Mouse (Mus musculus) cerebellum, postnatal 10 days (tissue): Measurements from ENCODE around the gene Lsmem1.
A peak's percentile ranks its signal among the peaks of the same experiment; 100 is the strongest.
"Not testable (repeated sequence)": the region's sequence is repeated elsewhere in the genome, so short reads cannot be mapped to it uniquely, and the experiment has no call there.

Source experiments
- DNase-seq, 2 experiments: peaks; one replicate each; pipeline ENCODE4 v3.0.0; 2021; ENCODE audit warnings: mixed read lengths in 2 of 2

Lsmem1 gene

DNA sequence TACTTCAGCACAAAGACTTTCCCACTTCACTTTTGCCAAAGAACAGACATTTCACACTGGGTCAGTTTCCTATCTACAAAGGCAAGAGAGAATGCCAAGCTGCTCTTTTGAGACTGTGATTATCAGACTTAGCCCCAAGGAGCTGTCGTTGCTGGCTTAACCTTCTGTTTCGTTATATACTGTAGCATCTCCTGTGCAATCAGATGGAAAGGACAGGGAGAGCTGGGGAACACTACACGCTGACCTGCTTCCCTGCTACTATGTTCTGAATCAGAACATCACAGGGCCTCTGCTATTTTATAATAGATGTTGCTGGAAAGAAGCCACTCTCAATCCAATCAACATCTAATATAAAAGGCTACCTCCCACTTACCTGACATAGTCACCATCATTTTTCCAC lies 9.8 kb upstream of the Lsmem1 start:
- DNase-seq: no peak

DNA sequence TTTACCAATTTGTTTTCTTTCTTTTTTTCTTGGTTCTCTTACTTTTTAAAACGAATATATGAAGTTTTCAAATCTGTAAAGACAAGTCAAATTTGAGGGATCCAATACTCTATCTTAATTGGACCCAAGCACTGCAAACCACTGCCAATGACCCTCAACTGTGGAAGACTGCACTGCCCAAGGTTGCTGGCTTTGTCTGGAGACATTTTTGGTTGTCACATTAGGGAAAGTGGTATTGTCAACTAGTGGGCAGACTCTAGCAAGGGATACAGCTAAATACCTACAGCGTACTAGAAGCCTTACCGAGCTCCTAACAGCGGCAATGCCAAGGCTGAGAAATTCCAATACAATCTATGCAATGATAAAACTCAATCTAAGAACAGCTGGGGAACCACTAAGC lies 8.6 kb upstream of the Lsmem1 start:
- no peak for DNase-seq

DNA sequence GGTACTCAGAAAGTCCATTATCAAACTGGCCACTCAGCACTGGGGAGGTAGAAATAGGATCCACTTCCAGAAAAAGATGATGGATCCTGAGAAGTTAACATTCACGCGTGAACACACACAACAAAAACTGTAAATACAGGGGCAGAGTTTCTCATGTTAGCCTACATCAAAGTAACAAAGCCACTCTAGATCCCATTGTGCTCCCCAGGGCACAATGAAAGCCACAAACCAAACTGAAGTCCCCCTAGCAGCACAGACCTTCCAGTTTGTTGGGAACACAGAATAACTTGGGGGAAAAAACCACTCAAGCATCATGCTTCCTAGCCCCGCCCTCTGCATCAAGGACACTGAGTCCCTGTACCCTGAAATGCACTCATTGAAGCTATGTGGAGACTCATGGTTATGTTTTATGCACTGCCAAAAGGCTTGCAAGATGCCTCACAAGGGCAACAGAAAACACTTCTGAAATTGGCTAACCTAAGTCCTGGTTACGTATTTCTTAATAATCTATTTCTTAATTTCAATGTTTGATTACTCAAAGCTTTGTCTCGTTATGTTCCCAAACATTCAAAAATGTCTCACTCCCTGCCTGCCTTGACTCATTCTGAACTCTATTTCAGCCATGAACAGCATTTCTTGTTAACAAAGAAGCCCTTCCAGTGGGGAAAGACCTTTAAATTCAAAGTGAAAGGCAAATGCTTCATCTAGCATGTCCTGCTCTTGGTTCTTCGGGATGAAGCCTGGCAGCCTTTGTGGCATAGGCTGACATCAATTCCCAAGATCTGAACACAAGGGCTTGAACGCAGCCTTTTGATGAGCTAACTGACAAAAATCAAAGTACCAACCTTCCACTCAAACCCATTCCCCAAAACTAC lies 3.1 kb upstream of the Lsmem1 start:
- DNase-seq: no peak

DNA sequence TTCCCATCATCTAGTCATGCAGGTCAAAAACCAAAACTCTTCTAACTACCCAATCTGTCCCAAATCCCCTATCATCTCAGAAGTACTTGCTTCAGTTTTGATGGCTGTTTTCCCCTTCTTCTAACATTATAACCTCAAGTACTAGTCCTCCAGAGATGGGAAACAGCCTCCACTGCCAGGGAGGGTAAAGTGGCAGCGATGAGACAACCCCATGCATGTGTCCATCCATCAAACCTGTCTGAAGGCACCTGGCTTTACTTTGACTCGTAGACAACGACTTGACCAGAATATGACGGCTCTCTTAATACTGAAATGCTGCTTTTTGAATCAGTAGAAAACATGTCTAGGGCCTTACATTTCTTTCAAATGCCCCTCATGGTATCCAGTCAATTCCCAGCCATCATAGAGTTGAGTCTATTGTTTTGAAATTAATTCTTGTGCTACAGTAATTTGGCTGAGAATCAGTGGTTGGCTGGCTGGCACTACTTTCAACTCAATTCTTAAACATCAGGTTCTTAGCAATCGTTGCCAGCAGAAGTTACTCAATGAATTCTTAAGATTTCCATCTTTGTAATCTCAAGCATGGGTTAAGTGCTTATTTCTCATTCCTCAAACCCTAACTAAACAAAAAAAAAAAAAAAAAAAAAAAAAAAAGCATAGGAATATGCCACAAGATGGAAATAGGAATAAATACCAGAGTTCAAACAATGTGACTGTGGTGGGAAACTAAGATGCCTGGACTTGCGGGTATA lies 1.4 kb upstream of the Lsmem1 start:
- no peak for DNase-seq

DNA sequence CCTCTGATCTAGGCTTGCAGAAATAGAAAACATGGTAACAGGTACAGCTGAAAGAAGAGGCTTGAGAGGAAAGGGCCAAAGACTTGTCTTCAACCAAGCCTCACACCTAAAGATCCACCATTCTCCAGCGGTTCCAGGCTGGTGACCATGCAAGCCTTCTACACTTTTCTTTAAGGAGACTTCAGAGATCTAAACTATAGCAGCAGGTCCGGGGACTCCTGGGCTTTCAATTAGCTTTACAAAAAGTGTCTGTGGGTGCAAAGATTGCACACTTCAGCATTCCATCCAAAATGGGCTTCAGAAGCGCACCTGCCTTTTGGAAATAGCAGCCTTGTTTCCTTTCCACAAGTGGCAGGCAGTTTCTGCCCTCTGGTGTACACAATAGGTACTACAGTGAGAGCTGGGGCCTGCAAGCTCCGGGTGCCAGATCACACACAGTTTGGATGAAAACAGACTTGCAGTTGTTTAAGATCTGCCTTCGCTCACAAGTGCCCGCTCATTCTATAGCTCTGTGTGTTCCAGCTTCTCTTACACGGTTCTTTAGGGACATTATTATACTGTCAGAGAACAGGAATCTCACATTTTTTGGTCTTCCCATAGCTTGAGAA lies 609 bp upstream of the Lsmem1 start:
- peak; percentile 78 to 85 for DNase-seq

DNA sequence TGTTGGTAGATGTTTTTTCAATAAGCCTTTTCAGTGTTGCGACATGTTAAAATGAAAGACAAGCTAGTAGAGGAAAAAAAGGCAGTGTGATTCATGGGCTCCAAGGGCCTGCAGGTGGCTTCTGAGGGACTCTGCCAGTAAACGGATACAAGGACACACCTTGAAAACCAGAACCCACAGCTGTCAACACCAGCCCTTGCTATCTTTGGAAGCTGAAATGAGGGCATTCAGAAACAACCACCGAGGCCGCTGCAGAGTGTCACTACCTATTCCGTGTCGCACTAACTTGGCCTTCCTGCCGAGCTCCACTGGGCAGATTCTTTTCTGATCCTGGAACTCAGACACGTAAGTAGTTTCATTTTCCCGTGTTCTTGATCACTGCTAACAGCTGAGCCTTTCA lies 863 bp downstream of the Lsmem1 start:
- DNase-seq: no peak

DNA sequence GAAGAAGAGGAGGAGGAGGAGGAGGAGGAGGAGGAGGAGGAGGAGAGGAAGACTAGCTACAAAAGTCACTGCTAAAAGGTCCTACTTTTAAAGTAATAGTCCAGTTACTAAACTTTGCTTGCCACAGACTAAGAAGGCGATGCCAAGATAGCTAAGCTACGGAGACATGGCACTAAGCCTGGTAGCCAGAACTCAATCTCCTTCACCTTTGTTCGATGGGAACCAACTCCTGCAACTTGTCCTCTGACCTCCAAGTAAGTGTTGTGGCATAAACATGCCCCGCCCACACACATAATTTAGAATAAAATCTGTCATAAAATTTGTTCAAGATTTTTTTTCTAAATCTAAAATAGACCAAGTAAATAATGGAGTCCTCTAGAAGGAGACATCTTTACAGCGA lies 1.3 kb downstream of the Lsmem1 start:
- no peak for DNase-seq

DNA sequence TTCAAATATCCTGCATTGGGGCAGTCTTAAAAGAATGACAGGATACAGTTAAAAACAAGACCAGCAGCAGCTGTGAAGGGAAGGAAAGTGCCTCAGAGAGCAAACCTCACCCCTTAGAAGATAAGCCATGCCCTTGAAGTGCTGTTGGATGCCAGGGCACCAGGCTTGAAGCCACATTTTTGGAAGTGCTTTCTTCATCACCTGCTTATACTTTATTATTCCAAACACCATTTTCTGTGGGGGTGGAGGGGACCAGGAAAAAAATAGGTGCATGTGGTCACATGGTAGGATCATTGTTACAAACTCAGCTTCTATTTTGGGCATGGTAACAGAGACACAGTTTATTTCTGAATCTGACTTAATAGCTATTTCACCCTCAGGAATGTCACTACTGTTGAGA lies 1.8 kb downstream of the Lsmem1 start:
- DNase-seq: no peak

DNA sequence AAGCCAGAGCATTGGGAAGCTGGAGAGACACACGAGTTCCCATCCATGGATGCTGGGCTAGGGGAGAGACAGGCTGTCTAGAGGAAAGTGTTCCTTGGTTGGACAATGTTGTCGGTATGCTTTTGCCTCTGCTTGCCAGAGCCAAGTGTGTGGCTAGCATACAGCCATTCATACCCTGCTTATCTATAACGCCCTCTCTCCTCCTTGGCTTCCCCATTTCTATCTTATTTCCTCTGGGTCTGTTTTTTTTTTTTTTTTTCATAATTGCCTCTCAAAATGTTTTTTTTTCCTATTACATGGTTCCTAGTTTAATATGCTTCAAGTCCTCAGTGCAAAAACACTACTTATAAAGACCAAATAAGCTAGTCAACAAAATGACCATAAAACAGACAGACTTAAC lies 13.8 kb downstream of the Lsmem1 start:
- no peak for DNase-seq

DNA sequence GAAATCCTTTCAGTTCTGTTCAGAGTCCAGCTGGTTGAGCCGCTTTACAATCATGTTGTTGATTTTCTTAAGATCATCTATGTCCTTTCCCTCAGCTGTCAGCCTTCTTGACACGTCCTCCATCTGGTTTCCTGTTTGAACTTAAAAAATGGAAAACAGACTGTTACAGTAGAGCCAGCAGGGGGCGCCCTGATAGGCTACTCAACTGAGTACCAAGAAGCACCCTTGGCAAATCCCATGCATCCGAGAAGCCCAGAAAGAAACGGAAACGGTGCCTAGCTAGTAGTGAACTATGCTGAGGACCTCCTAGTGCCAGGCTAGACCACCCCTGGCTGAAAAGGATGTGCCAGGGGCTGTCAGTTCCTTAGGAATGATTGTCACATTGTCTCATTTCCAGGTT lies 22.2 kb downstream of the Lsmem1 start:
- DNase-seq: peak; percentile 46 to 50

DNA sequence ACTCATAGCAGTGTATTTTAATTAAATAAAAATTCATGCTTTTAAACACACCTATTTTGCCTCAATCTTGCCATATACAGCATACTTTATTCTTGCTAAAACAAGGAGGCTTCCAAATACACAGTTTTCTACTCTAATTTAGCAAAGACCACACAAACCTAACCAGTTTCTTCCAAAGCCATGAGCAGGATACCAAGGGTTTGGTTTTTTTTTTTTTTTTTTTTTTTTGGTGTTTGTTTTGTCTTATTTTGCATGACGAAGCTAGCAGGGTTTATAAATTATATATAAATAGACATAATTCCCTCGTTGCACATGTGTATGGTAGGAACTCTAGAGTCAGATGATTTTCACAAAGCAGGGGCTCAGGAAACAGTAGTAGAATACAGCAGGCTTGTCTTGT lies 23.1 kb downstream of the Lsmem1 start:
- DNase-seq: no peak

DNA sequence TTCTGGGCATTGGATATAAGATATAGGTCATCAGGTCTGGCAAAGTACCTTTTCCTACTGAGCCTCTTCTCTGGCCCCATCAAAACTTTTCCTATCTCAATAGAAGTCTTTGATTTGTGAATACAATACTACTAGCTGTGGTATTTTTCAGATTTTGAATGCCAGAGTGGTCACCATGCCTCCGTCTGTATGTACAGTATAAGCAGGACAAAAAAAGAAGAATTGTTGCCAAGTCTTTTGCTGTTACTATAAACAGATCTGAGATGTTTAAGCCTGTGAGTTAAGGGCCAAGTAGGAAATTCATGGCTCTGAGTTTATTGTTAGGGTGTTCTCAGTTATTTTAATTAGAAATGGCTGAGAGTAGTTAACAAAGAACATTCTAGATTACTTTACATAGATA lies 24.1 kb downstream of the Lsmem1 start:
- DNase-seq: not testable (repeated sequence)

DNA sequence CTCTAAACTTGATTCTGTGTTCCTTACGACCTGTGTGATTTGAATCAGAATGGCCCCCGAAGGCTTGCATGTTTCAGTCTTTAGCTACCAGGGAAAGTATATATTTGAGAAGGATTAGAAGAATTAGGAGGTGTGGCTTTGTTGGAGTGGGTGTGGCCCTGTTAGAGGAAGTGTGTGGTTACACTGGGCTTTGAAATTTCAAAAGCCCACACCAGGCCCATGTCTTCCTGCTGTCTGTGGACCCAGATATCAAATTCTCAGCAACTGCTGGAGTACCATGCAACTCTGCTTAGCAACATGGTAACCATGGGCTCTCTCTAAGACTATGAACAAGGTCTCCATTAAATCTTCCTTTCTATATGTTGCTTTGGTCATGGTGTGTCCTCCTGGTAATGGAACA lies 27.7 kb downstream of the Lsmem1 start:
- no peak for DNase-seq

DNA sequence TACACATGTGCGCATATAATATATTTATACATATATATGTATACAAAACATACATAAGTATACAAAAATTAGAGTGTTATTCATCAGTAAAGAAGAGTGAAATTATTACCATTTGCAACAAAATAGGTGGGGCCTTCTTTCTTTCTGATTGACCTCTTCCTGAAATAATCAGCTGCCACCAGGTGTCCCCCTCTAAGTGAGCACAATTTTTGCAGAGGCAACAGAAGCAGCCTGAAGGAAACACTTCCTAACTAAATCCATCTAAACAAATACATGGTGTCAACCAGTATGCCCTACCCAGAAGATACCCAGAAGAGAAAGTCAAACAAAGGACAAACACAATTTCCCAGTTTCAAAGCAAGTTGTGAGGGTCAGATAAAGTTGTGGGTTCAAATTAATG lies 29.6 kb downstream of the Lsmem1 start:
- DNase-seq: no peak

DNA sequence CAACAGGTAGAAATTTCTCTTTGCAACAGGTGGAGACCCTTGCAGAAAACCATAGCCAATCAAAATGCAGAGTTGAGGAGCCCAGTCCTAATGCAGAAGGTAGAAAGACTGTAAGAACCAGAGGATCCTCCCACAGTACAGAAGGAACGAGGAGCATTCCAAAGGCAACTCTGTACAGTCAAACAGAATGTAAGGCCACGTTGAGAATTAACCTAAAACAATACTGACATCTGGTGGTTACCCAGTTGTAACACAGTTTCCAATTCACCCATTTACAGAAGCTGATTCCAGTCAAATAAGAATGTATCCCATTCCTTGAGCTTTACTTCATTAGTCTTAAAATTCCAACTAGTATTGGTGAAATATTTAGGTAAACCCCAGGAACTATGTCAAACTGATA lies 34.7 kb downstream of the Lsmem1 start:
- DNase-seq: peak; percentile 24 to 59

DNA sequence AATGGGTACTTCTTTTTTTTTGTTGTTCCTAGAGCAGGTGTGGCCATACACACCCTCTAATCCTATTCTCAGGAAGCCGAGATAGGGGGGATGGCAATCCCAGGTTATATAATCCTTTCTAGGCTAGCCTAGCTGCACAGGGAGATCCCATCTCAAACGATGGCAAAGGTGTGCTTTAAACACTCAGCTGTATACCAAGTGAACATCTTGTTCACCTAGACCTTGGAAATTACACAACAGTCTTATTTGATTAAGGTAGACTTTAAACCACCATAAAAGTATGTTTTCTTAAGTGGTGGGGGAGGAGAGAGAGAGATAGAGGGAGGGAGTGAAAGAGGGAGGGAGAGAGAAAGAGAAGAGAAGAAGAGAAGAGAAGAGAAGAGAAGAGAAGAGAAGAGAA lies 38.5 kb downstream of the Lsmem1 start:
- DNase-seq: no peak

DNA sequence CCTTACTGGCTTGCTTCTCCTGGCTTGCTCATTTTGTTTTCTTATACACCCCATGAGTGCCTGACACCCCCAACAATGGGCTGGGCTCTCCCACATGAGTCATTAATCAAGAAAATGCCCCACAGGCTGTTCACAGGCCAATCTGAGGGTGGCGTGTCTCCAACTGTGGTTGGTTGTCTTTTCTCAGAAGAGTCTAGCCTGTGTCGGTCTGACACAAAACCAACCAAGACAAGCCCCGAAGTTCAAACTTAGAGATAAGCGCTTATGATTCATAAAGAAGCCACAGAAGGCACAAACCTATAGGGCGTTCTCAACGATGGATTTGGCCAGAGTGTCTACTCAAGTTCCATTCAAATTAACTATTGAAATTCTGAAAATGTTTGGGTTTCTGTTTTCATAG lies 45.1 kb downstream of the Lsmem1 start:
- no peak for DNase-seq

DNA sequence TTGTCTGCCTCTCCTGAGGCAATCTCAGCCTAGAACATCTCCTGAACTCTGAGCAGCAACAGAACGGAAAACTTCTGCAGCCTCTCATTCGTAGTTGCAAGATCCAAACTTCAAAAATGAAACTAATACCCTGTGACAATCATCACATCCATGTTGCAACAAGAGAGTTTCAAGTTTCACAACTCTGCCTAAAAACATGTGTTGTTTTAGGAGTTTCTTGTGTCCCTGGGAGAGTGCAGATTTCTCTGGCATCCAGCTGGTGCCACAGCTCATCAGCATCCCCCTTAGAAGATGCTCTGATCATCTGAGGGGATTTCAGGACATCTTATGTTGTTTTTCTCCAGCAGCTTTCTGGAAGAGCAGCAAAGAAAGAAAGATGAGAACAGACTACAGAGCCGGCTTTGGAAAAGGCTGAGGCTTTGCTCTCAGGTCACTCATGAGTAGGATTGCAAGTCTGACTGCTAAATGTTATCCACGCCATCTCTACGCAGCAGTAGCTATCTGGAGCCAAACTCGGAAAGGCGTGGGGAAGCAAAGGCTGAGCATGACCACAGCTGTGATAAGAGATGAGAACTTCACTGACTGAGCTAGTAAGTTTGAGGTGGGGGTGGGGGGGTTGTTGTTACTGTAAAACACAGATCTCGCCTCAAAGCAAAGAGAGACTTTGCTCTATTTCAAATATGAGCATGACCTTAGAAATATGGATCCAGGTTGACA lies 46.8 kb downstream of the Lsmem1 start:
- no peak for DNase-seq

DNA sequence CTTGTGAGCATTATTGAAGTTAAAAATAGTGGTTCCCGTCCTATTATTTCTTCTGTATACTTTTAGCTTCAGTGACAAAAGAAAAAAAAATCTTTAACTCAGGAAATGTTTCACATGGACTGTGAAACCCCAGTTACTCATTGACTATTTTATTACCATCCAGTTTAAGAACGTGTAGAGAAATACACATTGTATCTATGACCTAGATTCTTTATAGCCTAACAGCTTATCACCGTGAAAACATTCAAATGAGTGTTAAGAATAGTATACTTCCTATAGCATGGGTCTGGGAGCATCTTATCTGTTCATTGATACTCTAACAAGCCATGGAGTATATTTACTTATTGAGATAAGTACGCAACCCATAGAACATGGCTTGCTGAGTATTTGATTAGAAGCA lies 52.0 kb downstream of the Lsmem1 start:
- no peak for DNase-seq

DNA sequence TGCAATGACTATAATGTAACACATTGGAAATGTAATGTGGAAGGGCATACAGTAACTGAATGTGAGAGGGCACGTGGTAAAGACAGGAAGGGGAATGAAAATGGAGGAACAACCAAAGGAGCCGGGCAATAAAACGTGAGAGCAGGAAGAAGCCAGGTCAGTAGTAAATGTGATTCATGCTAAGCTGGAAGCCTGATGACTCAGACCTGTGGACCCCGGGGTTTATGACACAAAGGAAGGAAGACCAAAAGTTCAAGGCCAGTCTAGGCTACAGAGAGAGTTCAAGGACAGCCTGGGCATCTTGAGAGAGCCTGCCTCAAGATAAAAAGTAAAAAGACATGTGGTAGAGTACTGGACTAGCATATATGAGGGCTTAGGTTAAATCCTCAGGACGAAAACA lies 52.8 kb downstream of the Lsmem1 start:
- DNase-seq: no peak

DNA sequence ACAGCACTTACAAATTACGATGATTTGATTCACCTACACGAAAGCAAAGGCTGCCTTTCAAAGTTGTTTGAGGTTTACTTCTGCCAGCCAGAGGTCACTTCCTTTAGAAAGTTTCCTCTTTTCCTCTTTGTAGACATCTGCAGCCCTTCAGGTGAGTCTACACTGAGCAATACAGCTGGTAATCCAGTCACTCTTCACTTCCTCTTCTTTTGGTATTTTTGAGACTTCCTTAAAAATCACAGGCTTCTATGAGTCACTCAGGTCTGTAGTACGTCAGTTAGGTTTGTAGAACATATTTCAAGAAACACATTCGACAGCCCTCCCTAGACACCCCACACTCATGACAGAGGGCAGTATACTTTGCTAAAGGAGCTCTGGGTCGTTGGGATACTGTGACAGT lies 58.6 kb downstream of the Lsmem1 start:
- DNase-seq: no peak

DNA sequence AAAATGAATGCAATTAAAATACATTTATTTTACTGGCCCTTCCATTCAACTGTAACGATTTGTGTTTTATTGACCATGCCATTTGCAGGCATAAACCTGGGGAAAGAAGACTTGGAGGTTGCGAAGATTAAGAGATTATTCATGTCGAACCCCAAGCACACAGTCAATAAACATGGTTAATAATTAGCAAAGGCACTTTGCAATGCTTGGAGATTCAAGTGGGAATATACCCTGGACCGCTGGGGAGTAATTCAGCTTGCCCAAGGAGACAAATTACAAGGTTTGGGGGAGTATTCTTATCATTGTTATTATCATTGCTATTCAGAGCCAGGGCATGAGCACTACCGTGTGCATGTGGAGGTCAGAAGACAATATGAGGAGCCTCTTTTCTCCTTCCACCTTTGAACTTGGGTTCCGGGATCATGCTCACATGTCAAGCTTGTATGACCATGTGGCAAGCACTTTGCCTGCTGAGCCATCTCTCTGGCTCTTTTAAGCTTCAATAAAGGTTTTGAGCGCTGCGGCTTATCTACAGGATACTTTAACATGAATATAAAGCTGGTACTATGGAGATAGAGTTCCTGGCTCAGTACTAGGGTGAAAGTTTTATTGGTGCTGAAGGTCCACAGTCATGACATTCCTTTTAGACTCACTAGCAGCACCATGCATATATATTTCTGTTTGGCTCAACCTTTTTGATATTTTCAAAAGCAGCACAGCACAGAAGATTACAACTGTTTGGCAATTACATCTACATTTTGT lies 59.6 kb downstream of the Lsmem1 start:
- DNase-seq: no peak

DNA sequence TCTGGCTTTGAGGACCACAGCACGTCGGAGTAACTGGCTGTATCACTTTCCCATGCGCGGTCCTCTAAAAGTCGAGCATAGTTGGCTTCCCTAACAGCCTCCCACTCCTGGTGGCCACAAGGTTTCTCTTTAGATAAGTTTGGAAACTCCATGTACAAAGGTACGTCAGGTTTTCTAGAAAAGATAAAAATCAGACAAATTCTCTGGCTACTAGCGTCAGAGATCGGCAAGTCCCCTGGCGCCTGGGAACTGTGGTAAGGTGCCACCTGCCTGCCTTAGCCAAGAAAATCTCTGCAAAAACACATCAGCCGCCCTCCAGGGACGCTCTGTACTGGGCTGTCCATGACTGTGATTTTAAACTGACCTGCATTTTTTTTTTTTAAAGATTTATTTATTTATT lies 64.8 kb downstream of the Lsmem1 start:
- DNase-seq: peak; percentile 3 to 5
